Mouse (Mus musculus): ENCODE measurements around the gene Them5. TPM values are rescaled to one million over a fixed set of nuclear protein-coding genes. Genes with fewer than 3 reads are reported as not detected.

Them5 gene
- polyA plus RNA-seq, 1 experiment from 2014 or later, result not detected

DNA sequence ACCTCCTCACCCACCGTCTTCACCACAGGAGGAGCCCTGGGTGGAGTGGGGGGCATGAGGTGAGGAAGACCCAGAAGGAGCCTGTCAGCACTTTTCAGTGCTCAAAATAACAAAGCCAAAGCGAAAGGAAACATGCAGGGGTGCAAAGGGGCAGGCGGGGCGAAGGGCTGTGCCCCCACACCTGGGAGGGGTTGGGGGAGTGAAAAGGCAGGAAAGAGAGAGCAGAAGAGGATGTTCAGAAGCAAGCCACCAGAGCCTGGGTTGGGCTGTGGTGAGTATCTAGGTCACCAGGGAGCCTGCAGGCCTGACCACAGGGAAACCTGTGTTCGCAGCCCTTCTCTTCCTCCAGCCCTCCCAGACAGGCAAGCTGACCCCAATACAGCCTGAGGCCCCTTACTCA lies 46.1 kb downstream of the Them5 start:
- no peak overlapping the region for H3K4me2 ChIP-seq (ENCODE audit: low read length)
- no peak for ATAC-seq
- no peaks in the 10 kb centered on the region for H3K9me3 ChIP-seq (replicated peaks; ENCODE audit: control insufficient read depth, low read length, poor library complexity, severe bottlenecking)
- no peaks in the 10 kb centered on the region for H3K4me1 ChIP-seq (ENCODE audit: control insufficient read depth, insufficient read depth, low read length)
- no peaks in the 10 kb centered on the region for H3K36me3 ChIP-seq (ENCODE audit: control insufficient read depth, insufficient read depth, low read length)
- H3K4me3 ChIP-seq (ENCODE audit: low read depth, low read length), result no peak overlapping the region
- H3K27me3 ChIP-seq (ENCODE audit: control insufficient read depth, insufficient read depth, low read depth, low read length), result no peaks in the 10 kb centered on the region
- no peak overlapping the region for H3K27ac ChIP-seq (ENCODE audit: low read length)
- no peak overlapping the region for H3K9ac ChIP-seq (ENCODE audit: low read depth, low read length)
- 84% methylated on average over 5 of the region's 5 CpGs for WGBS

DNA sequence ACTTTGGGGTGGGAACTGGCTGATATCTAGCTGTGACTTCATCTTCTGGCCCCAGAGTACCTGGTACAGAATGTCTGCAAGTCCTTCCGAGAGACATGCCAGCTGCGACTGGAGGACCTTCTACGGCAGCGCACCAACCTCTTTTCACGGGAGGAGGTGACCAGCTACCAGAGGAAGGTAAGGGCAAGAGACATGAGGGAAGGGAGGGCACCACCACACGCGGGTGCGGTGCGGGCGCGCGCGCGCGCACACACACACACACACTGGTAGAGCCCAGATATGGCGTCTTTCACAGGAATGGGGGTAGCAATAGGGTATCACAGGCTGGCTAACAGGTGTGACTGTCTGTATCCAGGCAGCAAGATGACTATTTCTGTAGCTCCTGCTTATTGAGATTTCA lies 47.5 kb downstream of the Them5 start:
- Histone ChIP-seq H3K9ac (ENCODE audit: low read depth, low read length) (no peak overlapping the region), H3K4me2 (ENCODE audit: low read length) (no peak overlapping the region), H3K4me1 (ENCODE audit: control insufficient read depth, insufficient read depth, low read length) (no peaks in the 10 kb centered on the region), H3K27ac (ENCODE audit: low read length) (no peak overlapping the region), H3K27me3 (ENCODE audit: control insufficient read depth, insufficient read depth, low read depth, low read length) (no peaks in the 10 kb centered on the region), H3K36me3 (ENCODE audit: control insufficient read depth, insufficient read depth, low read length) (no peaks in the 10 kb centered on the region), H3K4me3 (ENCODE audit: low read depth, low read length) (no peak overlapping the region), H3K9me3 (replicated peaks; ENCODE audit: control insufficient read depth, low read length, poor library complexity, severe bottlenecking) (no peaks in the 10 kb centered on the region)
- 96% methylated on average over 16 of the region's 16 CpGs for WGBS
- no peak for ATAC-seq

DNA sequence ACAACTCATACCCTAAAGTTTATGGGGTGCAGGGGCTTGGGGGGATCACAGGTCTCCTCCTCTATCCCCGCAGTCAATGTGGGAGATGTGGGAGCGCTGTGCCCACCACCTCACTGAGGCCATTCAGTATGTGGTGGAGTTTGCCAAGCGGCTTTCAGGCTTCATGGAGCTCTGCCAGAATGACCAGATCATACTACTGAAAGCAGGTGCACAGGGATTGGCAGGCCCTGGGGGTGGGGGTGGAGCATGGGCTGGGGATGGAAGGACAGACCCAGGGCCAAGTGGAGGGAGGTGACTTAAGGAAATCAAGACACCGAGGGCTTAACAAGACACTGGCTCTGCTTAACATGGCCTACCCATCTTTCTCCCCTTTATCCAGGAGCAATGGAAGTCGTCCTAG lies 49.1 kb downstream of the Them5 start:
- Histone ChIP-seq H3K9me3 (replicated peaks; ENCODE audit: control insufficient read depth, low read length, poor library complexity, severe bottlenecking) (no peaks in the 10 kb centered on the region), H3K4me3 (ENCODE audit: low read depth, low read length) (no peak overlapping the region), H3K27me3 (ENCODE audit: control insufficient read depth, insufficient read depth, low read depth, low read length) (no peaks in the 10 kb centered on the region), H3K4me1 (ENCODE audit: control insufficient read depth, insufficient read depth, low read length) (no peaks in the 10 kb centered on the region), H3K36me3 (ENCODE audit: control insufficient read depth, insufficient read depth, low read length) (no peaks in the 10 kb centered on the region), H3K4me2 (ENCODE audit: low read length) (no peak overlapping the region), H3K27ac (ENCODE audit: low read length) (no peak overlapping the region), H3K9ac (ENCODE audit: low read depth, low read length) (no peak overlapping the region)
- ATAC-seq, result no peak
- WGBS, result 84% methylated on average over 5 of the region's 5 CpGs

DNA sequence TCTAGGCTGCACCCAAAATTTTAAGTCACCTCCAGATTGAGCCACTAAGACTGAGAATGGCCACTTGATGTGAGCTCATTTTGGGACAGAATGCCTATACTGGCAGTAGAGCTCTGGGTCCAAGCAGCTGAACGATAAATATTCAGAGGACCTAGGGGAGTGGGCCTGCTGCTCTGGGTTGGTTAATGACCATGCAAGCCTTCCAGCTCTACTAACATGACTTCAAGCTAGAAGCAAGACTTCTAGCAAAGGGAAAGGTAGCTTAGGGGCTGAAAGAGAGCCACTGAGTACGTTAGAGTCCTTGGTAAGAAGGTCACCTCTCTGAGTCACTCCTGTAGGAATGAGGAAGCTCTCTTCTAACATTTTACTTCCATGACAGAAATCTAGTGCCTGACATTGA lies 50.2 kb downstream of the Them5 start:
- no peak for ATAC-seq
- Histone ChIP-seq H3K4me3 (ENCODE audit: low read depth, low read length) (no peak overlapping the region), H3K9ac (ENCODE audit: low read depth, low read length) (no peak overlapping the region), H3K4me1 (ENCODE audit: control insufficient read depth, insufficient read depth, low read length) (no peaks in the 10 kb centered on the region), H3K27ac (ENCODE audit: low read length) (no peak overlapping the region), H3K36me3 (ENCODE audit: control insufficient read depth, insufficient read depth, low read length) (no peaks in the 10 kb centered on the region), H3K4me2 (ENCODE audit: low read length) (no peak overlapping the region), H3K27me3 (ENCODE audit: control insufficient read depth, insufficient read depth, low read depth, low read length) (no peaks in the 10 kb centered on the region; the same call in 1 of the 2 replicates), H3K9me3 (replicated peaks; ENCODE audit: control insufficient read depth, low read length, poor library complexity, severe bottlenecking) (no peaks in the 10 kb centered on the region)
- 89% methylated on average over 2 of the region's 2 CpGs for WGBS

DNA sequence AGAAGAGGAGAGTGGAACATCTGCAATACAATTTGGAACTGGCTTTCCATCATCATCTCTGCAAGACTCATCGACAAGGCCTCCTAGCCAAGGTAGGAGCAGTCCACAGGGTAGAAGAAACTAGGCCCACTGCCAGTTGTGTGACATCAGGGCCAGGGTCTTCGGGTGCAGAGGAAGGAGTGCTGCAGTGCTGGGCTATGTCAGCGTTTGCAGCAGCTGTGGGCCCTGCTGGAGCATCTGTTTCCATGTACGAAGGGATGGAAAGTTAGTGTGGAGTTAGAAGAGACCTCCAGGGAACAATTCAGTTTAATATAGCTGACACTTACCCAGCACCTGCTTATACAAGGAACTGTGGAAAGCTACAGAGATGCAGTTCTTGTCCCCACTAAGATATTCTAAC lies 51.1 kb downstream of the Them5 start:
- Histone ChIP-seq H3K4me1 (ENCODE audit: control insufficient read depth, insufficient read depth, low read length) (no peaks in the 10 kb centered on the region), H3K9ac (ENCODE audit: low read depth, low read length) (no peak overlapping the region), H3K9me3 (replicated peaks; ENCODE audit: control insufficient read depth, low read length, poor library complexity, severe bottlenecking) (no peaks in the 10 kb centered on the region), H3K27ac (ENCODE audit: low read length) (no peak overlapping the region), H3K4me2 (ENCODE audit: low read length) (no peak overlapping the region), H3K36me3 (ENCODE audit: control insufficient read depth, insufficient read depth, low read length) (no peaks in the 10 kb centered on the region), H3K27me3 (ENCODE audit: control insufficient read depth, insufficient read depth, low read depth, low read length) (peaks cover 2% of the 10 kb centered on the region), H3K4me3 (ENCODE audit: low read depth, low read length) (no peak overlapping the region)
- no peak for ATAC-seq
- 76% methylated on average over 4 of the region's 4 CpGs for WGBS

DNA sequence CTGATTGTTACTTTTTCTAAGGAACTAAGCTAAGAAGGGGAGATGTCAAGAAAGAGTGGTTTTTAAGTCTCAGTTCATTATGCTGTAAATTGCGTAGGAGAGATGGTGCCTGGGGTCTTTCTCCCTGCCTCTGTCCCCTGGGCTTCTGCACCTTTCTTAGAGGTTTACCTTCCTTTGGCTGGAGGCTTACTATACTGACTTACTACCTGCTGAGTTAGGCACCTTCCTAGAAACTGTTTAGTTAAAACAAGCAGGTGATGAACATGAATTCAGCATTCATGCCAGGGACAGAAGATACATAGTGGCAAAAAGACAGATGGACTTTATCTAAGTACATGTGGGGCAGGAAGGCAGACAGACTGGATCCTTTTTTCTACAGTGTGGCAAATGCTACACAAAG lies 54.4 kb downstream of the Them5 start:
- no peak overlapping the region for H3K4me3 ChIP-seq (ENCODE audit: low read depth, low read length)
- no peak overlapping the region for H3K9ac ChIP-seq (ENCODE audit: low read depth, low read length)
- H3K36me3 ChIP-seq (ENCODE audit: control insufficient read depth, insufficient read depth, low read length), result no peaks in the 10 kb centered on the region
- peaks cover 8% of the 10 kb centered on the region for H3K4me1 ChIP-seq (ENCODE audit: control insufficient read depth, insufficient read depth, low read length)
- H3K27ac ChIP-seq (ENCODE audit: low read length), result no peak overlapping the region
- no peak overlapping the region for H3K4me2 ChIP-seq (ENCODE audit: low read length)
- no peaks in the 10 kb centered on the region for H3K9me3 ChIP-seq (replicated peaks; ENCODE audit: control insufficient read depth, low read length, poor library complexity, severe bottlenecking)
- 75% methylated on average over 1 of the region's 1 CpGs for WGBS
- H3K27me3 ChIP-seq (ENCODE audit: control insufficient read depth, insufficient read depth, low read depth, low read length), result peaks cover 2% of the 10 kb centered on the region
- ATAC-seq, result no peak

DNA sequence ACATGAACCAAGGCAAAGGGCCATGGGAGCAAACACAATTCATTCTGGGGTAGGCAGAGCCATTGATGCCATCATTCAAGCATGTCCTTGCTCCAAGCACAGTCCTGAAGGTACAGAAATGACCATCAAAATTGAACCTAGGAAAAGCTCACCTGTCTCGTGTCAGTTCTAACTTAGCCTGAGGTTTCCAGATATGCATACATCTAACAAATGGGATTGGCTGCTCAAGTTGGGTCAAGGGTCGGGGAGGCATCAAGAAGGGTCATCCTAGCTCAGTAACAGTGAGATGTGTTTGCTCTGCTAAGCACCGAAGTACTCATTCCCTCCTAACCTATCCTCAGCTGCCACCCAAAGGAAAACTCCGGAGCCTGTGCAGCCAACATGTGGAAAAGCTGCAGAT lies 55.0 kb downstream of the Them5 start:
- H3K4me3 ChIP-seq (ENCODE audit: low read depth, low read length), result no peak overlapping the region
- H3K27ac ChIP-seq (ENCODE audit: low read length), result no peak overlapping the region
- H3K27me3 ChIP-seq (ENCODE audit: control insufficient read depth, insufficient read depth, low read depth, low read length), result peaks cover 2% of the 10 kb centered on the region
- no peak overlapping the region for H3K9ac ChIP-seq (ENCODE audit: low read depth, low read length)
- ATAC-seq, result no peak
- H3K9me3 ChIP-seq (replicated peaks; ENCODE audit: control insufficient read depth, low read length, poor library complexity, severe bottlenecking), result no peaks in the 10 kb centered on the region
- H3K36me3 ChIP-seq (ENCODE audit: control insufficient read depth, insufficient read depth, low read length), result no peaks in the 10 kb centered on the region
- no peak overlapping the region for H3K4me2 ChIP-seq (ENCODE audit: low read length)
- H3K4me1 ChIP-seq (ENCODE audit: control insufficient read depth, insufficient read depth, low read length), result peaks cover 8% of the 10 kb centered on the region
- 86% methylated on average over 4 of the region's 4 CpGs for WGBS

Other genes starting within 250 kb of the Them5 start
- not detected in 2 replicates for gene Gm10696, start 163.9 kb upstream of the Them5 start, polyA plus RNA-seq (2015; fragmentation: Nextera tagmentation; extraction: Ambion mirVana)
- not detected in 2 replicates for gene Gm5286, start 145.4 kb upstream of the Them5 start, polyA plus RNA-seq (2015; fragmentation: Nextera tagmentation; extraction: Ambion mirVana)
- not detected in 2 replicates for gene Gm4778, start 78.1 kb upstream of the Them5 start, polyA plus RNA-seq (2015; fragmentation: Nextera tagmentation; extraction: Ambion mirVana)
- gene Them4, start 32.0 kb upstream of the Them5 start, polyA plus RNA-seq (2015; fragmentation: Nextera tagmentation; extraction: Ambion mirVana), result 61.8 and 68.6 TPM in 2 replicates
- 1.6 and 1.7 TPM in 2 replicates for gene C2cd4d, start 20.3 kb downstream of the Them5 start, polyA plus RNA-seq (2015; fragmentation: Nextera tagmentation; extraction: Ambion mirVana)
- gene Rorc, start 30.7 kb downstream of the Them5 start, polyA plus RNA-seq (2015; fragmentation: Nextera tagmentation; extraction: Ambion mirVana), result 0.49 and 0.62 TPM in 2 replicates
- gene Lingo4, start 56.4 kb downstream of the Them5 start, polyA plus RNA-seq (2015; fragmentation: Nextera tagmentation; extraction: Ambion mirVana), result 1.2 and 1.6 TPM in 2 replicates
- 50.7 and 54.9 TPM in 2 replicates for gene Tdrkh, start 71.2 kb downstream of the Them5 start, polyA plus RNA-seq (2015; fragmentation: Nextera tagmentation; extraction: Ambion mirVana)
- 55.1 and 56.5 TPM in 2 replicates for gene Mrpl9, start 101.2 kb downstream of the Them5 start, polyA plus RNA-seq (2015; fragmentation: Nextera tagmentation; extraction: Ambion mirVana)
- 1.5 TPM in 2 replicates for gene Oaz3, start 101.8 kb downstream of the Them5 start, polyA plus RNA-seq (2015; fragmentation: Nextera tagmentation; extraction: Ambion mirVana)
- gene Celf3, start 136.2 kb downstream of the Them5 start, polyA plus RNA-seq (2015; fragmentation: Nextera tagmentation; extraction: Ambion mirVana), result 261 and 296 TPM in 2 replicates
- gene Riiad1, start 138.2 kb downstream of the Them5 start, polyA plus RNA-seq (2015; fragmentation: Nextera tagmentation; extraction: Ambion mirVana), result 26.7 and 27.7 TPM in 2 replicates
- gene Snx27, start 240.6 kb downstream of the Them5 start, polyA plus RNA-seq (2015; fragmentation: Nextera tagmentation; extraction: Ambion mirVana), result 91.3 and 94.1 TPM in 2 replicates

Data from midbrain, embryonic 16.5 days (tissue).